Mouse (Mus musculus) kidney, adult 8-10 months (tissue): ENCODE results near the gene Tcf23.

Experiments used
- DNase-seq, 2 experiments: peaks; one replicate each; pipeline ENCODE4 v3.0.0; 2022

Gene Tcf23

GRCm38 (mm10) chr5:30968416-30968815 is at the start of gene Tcf23:
TSS of gene Tcf23 (plus strand) at chr5:30968662.
- DNase-seq, result no peak

GRCm38 (mm10) chr5:30918691-30919090 is 49.8 kb upstream of the Tcf23 start:
- DNase-seq, result no peak

DNA sequence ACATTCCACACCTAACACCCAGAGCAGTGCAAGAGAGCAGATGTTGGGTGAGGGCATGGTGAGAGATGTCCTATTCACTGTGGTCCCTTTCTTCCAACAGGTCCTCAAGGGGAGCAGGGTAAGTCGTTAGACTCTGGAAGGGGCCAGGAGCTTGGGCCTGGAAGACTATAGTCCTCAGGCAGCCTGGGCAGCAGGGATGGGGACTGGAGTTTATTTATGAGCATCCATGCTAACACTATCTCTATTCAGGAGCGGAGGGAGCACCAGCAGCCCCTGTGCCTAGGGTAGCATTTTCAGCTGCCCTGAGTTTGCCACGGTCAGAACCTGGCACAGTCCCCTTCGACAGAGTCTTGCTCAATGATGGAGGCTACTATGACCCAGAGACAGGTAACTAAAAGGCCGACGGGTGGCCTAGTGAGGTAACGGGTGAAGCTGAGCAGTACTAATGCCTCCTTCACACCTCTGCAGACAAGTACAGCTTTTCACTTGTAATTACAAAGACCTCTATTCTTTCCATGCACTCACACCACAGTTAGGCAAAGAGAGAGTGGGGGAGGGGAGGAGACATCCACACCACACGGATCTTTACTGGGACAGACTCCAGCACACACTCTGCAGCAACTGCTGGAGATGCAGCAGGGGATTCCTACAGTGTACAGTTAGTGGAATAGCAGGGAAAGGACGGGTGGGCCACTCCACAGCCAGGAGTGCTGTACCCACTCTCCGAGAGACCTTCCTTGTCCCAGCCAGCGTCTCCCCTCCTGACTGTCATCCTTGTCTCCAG is 48.4 kb upstream of the Tcf23 start:
- no peak for DNase-seq

- DNase-seq, result peak; percentile 51 to 61
These were observed 47.8 kb upstream of the Tcf23 start for GRCm38 (mm10) chr5:30920621-30921020.

GRCm38 (mm10) chr5:30921256-30922033 is 47.0 kb upstream of the Tcf23 start, which contains the start of gene Khk:
TSS of gene Khk (plus strand) at chr5:30921431.
- peak; percentile 91 to 93 for DNase-seq

DNA sequence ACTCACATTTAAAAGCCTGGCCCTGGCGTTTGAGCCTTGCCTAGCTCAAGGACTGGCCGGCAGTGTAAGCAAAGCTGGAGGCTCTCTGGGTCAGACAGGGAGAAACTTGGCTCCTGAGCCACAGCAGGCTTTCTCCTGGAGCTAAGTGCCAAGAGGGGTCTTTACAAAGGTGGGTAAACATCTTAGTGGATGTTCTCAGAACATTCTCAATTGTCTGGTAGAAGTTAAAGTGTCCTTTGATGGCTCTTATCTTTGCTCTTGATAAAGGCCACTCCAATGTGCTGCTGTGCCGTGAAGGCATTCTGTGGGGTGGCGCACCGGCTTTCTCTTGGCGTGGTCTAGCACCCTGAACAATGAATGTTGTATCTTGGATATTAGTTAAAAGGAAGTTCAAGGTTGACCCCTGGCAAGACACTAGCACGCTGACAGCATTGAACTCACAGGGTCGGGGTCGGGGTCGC is 45.9 kb upstream of the Tcf23 start:
- no peak for DNase-seq

- no peak for DNase-seq
These were observed 45.3 kb upstream of the Tcf23 start for GRCm38 (mm10) chr5:30923119-30923518.

DNA sequence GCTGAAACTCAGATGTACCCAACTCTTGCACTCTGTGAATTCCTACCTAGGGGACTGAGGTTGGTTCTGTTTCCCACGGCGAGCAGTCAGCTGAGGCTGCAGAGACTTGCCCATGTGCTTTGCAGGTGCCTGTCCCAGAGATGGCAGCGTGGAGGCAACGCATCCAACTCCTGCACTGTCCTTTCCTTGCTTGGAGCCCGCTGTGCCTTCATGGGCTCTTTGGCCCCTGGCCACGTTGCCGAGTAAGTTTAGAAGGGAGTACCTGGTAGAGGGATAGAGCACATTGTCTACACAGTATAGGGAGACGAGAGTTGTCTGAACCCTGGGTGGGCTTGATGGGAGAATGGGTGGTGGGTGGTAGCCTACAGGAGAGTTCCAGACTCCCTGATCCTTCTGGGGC is 43.8 kb upstream of the Tcf23 start:
- DNase-seq, result no peak

DNA sequence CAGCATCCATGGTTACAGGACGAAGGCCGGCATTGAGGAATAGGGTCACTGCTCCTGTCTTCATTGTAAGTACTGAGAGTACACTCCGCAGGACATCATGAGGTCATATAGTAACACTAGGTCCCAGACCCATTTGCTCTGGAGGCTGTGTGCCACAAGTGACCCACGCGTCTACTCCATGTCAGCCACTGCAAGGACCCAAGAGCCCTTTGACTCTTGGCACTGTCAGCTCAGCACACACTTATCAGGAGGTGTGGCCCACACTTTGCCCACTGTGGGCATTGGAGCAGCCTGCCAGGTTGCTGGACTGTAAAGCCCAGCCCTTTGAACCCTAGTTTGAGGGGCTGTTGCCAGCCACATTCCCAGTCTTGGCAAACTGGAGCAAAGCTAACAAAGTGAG is 43.2 kb upstream of the Tcf23 start:
- peak; percentile 90 to 92 for DNase-seq

DNA sequence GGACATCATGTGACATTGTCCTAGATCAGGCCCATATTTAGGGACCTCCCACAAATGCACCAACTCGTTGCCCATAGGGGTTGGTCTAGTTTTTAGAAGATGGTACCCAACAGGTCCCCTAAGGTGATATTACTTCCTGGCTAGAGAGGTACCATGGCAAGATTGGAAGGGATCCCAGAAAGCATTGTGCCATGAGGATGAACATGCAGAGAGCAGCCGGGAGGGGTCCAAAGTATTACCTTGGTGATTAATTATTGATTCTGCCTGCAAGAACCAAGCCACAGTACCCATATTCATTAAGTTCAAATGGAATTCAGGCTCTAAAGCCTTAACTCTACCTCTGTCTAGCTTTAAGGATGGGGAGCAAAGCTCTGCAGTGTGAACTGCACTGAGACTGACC is 42.4 kb upstream of the Tcf23 start:
- peak; percentile 80 to 92 for DNase-seq

GRCm38 (mm10) chr5:30927945-30928529 is 40.4 kb upstream of the Tcf23 start:
- peak in 1 of 2 experiments; percentile 7 for DNase-seq

DNA sequence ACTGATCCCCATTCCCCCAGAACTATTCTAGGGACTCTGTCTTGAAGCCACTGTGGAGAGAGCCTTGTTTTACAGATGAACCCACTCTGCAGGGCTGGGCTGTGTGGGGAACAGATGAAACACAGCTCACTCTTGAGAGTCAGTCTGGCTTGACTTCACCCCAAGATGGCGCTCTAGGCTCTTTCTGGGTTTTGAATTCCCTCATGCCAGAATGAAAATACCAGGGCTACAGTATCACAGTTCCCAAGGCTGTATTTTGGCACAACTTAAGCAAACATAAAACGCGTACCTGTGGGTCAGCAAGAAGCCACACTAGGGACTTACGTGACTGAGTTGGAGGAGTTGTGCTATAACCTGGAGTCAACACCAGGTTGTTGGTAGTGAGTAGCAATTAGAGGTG is 38.3 kb upstream of the Tcf23 start:
- DNase-seq, result peak; percentile 58 to 80

DNA sequence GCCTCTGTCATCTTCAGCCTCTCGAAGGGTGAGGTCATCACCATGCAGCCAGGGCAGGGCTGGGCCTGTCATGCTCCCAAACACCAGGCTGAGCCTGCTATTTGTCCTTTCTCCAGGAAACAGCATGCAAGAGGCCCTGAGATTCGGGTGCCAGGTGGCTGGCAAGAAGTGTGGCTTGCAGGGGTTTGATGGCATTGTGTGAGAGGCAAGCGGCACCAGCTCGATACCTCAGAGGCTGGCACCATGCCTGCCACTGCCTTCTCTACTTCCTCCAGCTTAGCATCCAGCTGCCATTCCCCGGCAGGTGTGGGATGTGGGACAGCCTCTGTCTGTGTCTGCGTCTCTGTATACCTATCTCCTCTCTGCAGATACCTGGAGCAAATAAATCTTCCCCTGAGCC is 37.6 kb upstream of the Tcf23 start:
- no peak for DNase-seq

DNA sequence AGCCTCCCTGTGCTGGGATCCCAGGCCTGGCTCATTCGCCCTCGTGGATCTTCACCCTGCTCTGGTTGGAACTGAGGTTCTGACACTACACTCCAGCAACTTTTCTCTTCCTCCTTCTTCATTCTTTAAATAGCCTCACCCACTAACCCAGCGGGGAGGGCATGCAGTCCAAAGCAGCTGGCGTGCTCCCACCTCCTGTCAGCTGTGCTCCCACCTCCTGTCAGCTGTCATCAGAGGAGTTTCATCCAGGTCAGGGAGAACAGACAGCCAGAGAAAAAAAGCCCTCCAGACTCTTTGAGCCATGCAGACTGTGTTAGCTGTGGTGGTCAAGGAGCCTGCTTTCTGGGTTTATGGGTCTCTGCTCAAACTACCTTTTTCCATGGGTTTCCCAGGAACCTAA is 37.1 kb upstream of the Tcf23 start:
- DNase-seq, result no peak

DNA sequence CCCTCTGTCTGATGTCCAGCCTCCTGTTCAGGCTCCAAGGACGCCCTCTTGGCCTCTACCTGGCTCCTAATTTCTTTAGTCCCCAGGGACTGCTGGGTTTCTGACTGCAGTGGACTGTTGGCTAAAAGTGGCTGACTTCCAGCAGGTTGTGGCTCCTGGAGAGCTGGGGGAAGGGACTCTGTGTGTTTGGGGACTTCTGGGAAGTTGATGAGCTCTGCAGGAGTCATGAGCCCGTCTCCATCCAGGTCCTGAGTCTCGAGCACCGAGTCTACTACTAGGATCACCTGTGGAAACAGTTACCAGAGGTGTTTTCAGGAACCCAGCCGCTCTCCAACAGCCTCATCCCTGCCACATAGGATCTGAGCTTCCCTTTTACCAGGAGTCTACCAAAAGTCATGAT is 34.8 kb upstream of the Tcf23 start:
- DNase-seq, result no peak

DNA sequence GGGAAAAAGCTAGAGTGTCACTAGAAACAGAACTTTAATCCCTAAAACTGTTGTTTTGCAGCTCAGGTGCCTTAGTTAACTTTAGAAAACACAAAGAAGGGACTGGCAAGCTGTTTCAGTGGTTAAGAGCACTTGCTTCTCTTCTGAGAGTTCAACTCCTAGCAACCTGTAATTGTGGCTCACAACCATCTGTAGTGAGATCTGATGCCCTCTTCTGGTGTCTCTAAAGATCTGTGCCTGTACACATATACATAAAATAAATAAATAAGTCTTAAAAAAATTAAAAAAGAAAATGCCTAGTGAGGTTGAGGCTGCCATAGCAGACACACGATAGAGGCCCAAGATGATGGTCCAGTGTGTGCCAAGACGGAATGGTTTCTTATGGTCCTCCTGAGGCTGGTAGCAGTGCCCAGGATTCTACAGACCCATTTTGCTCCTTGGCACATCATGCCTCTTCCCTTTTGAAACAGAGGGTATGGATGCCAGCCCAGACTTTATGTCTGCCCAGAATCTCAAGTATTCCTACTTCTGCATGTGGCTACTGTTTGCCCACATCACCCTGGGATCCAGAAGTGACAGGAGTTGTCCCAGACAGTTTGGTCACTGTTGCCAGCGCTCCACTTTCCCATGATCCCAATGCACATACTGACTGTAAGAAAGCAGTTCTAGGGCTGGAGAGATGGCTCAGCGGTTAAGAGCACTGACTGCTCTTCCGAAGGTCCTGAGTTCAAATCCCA is 33.6 kb upstream of the Tcf23 start:
- DNase-seq, result no peak

- peak; percentile 48 to 62 for DNase-seq
These were observed 25.5 kb upstream of the Tcf23 start for GRCm38 (mm10) chr5:30943004-30943403.

DNA sequence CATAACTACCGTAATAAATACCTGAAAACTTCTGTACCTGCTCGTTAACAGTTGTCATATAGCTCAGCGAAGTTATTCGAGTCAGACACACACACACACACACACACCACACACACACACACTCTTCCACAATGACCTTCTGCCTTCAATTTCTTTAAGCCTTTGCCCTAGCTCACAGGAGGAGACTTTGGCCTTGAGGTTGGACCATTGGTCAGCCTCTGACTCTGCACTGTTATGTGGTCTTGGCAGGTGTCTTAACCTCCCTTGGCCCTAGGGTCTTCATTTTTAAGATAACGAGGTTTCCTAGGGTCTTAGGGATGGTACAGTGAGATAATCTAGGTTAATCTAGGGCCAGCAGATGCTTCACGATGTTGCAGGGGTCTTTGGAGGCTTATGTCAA is 24.1 kb upstream of the Tcf23 start:
- peak in 1 of 2 experiments; percentile 65 for DNase-seq

DNA sequence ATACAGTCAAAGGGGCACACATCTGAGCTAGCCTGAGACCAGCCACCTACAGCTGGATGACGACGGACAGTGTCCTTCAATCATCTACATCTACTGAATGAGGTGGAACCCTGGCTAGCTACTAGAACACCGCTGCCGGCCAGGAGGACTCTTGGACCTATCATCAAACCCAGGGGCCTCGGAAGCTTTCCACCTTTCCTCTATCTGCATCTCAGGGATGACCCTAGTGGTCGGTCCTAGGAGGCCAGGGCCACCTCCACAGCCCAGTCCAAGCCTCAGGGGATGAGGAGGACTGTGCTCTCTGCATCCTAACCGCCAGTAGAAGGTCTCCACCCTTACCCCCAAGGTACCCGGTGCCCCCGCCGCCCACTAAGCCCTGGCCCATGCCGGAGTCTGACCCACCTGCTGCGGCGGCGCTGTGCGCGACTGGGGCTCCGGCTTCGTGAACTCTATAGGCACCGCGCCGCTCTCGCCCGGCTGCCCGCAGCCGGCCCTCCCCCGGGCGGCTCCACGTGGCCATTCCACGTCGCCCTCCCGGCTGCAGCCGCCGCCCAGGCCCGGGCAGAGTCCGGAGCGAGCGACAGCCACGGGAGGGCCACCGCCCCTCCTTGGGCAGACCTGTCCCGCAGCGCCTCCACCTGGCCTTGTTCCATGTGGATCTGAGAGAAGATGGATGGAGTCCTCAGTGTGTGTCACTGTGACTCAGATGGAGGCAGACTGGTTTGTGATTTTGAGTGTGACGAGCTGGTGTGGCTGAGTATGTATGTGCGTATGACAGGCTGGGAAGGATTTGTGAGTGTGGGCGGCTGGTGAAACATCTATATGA is 23.3 kb upstream of the Tcf23 start, which contains the start of gene Cgref1:
Gene Cgref1 (minus strand): TSS at position 636 of the 826 bp plus-strand sequence.
- DNase-seq, result peak; percentile 75 to 78

GRCm38 (mm10) chr5:30948620-30949019 is 19.8 kb upstream of the Tcf23 start:
- DNase-seq, result peak; percentile 72 to 81

DNA sequence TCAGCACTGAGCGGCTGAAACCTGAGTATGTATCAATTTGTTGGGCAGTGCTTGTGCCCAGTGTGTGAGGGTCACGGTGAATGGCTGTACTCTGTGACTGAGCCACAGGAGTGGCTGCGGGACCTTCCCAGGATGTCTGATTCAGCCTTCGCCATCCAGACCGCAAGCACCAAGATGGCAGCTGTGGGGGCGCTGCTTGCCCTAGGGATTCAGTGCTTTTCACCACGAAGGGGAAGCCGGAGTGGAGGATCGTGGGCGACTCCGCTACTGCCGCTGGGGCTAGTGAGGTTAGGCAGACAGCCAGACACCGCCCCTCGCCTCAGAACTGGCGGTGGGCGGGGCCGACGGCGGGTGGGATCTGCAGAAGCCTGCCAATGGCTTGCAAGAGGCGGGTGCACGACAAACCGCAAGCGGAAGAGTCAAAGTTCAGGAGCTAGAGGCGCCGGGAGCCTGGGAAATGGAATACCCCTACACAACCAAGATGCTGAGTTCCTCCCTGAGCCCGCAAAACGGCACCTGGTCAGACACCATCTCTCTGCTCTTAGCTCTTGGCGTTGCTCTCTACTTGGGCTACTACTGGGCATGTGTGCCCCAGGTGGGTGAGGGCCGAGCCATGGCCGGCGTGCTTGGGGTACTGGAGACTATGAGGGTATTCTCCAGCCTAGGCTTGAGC is 18.7 kb upstream of the Tcf23 start:
- DNase-seq, result peak; percentile 94 to 96
